In genomic region chr13:91858835-91859234, GRCm38 (mm10) we compare ENCODE assay signal across 10 mouse cellular contexts. TPM values are rescaled to one million over a fixed set of nuclear protein-coding genes. Genes with fewer than 3 reads are reported as not detected.
DNase-seq lines count a peak whose midpoint lies in the region; ATAC-seq and TF ChIP-seq lines count a peak whose summit lies in the region.
"Had no signal": no experiment of that assay in that cellular context is flagged by ENCODE, and none has a peak within 500 bp of the region (broad histone marks: within the 10 kb centered on the region; RNA-seq: fewer than 3 reads in every experiment).

No protein-coding gene starts in this region.

- peak; percentile 21 for DNase-seq in embryo, embryonic 10 days (ENCODE audit: low spot score)
- DNase-seq in embryo, embryonic 10.5 days (ENCODE audit: low spot score), result no peak
- DNase-seq in left cerebral cortex, adult 2 months (ENCODE audit: extremely low spot score in 1 of 2, low spot score in 2 of 2), result no peak
- no peak for DNase-seq in left cerebral cortex, postnatal 25 days (ENCODE audit: low spot score in 2 of 2)
- no peak for DNase-seq in right cerebral cortex, postnatal 10 days (ENCODE audit: low spot score in 2 of 2)
- DNase-seq: heart, adult 18-20 months; lung, postnatal 4 days had no signal

- H3K27ac ChIP-seq in left cerebral cortex, adult 2 months, result no peak overlapping the region
- no peak overlapping the region for H3K27ac ChIP-seq in ES-Bruce4 (ENCODE audit: insufficient read depth, low read length)

- TF ChIP-seq EP300 in ES-Bruce4 (IDR thresholded peaks at IDR 0.05; ENCODE audit: insufficient read depth, low read depth, low read length), result no peak

- no peaks in the 10 kb centered on the region for H3K36me3 ChIP-seq in ES-Bruce4 (ENCODE audit: control insufficient read depth, insufficient read depth, low read length, poor library complexity, severe bottlenecking)

- peak; percentile 50 for ATAC-seq in inflammation-experienced regulatory T-cells, adult 6 months
- ATAC-seq in erythroid progenitor cell, adult 5-6 weeks (replicated peaks; ENCODE audit: low FRiP score, poor library complexity, severe bottlenecking), result no peak

- no peaks in the 10 kb centered on the region for H3K4me1 ChIP-seq in ES-Bruce4 (ENCODE audit: control insufficient read depth, insufficient read depth, low read length)

- H3K9ac ChIP-seq in ES-Bruce4 (ENCODE audit: low read depth, poor library complexity, severe bottlenecking), result no peak overlapping the region

- H3K9me3 ChIP-seq in ES-Bruce4 (replicated peaks; ENCODE audit: control insufficient read depth, insufficient read depth, low read length, poor library complexity, severe bottlenecking), result no peaks in the 10 kb centered on the region

- intact Hi-C loops in left cerebral cortex, adult 2 months (cut with DNase I), result no loop called here
- intact Hi-C loops in left cerebral cortex, postnatal 25 days (cut with DNase I), result no loop called here

- H3K27me3 ChIP-seq in ES-Bruce4 (ENCODE audit: control insufficient read depth, insufficient read depth, low read length, poor library complexity, severe bottlenecking), result no peaks in the 10 kb centered on the region

- no peak for TF ChIP-seq POLR2A in ES-Bruce4 (IDR thresholded peaks at IDR 0.05; ENCODE audit: insufficient read depth, low read length)

- H3K4me3 ChIP-seq in left cerebral cortex, adult 2 months, result no peak overlapping the region
- H3K4me3 ChIP-seq in ES-Bruce4 (ENCODE audit: low read depth, low read length), result no peak overlapping the region

- peak; percentile 50 for TF ChIP-seq CTCF in left cerebral cortex, adult 2 months (IDR thresholded peaks at IDR 0.05)
- peak; percentile 45 for TF ChIP-seq CTCF in ES-Bruce4 (IDR thresholded peaks at IDR 0.05; ENCODE audit: low read depth, low read length)

RNA-seq across cellular contexts. Expression of gene Ckmt2, which starts 17.9 kb away (rescaled TPM):
- not detected for total RNA-seq in left cerebral cortex, adult 2 months (2021)
- not detected for total RNA-seq in left cerebral cortex, postnatal 25 days (2021)
- not detected in 2 replicates for polyA plus RNA-seq in ES-Bruce4 (2011; ENCODE audit: insufficient read depth, insufficient read length, low read depth, missing spikeins)
- polyA plus RNA-seq in inflammation-experienced regulatory T-cells, adult 6 months (2017; shearing (Covaris generic)), result not detected
- not detected in 2 replicates for total RNA-seq in erythroid progenitor cell, adult 5-6 weeks (2015; ENCODE audit: low replicate concordance)
- total RNA-seq in erythroid progenitor cell, adult 5-6 weeks (2017; ENCODE audit: low replicate concordance), result not detected in 2 replicates

RNA-seq across cellular contexts. Expression of gene Zcchc9, which starts 51.3 kb away (rescaled TPM):
- total RNA-seq in left cerebral cortex, adult 2 months (2021), result 10 to 100 TPM; 14.3 to 19.2 TPM
- 10 to 100 TPM; 17.1 to 19.0 TPM for total RNA-seq in left cerebral cortex, postnatal 25 days (2021)
- 33.7 and 36.8 TPM in 2 replicates for polyA plus RNA-seq in ES-Bruce4 (2011; ENCODE audit: insufficient read depth, insufficient read length, low read depth, missing spikeins)
- 10 to 100 TPM; 49.3 to 53.4 (median 51.0) TPM for polyA plus RNA-seq in inflammation-experienced regulatory T-cells, adult 6 months (2017; shearing (Covaris generic))
- 7.5 and 25.6 TPM in 2 replicates for total RNA-seq in erythroid progenitor cell, adult 5-6 weeks (2015; ENCODE audit: low replicate concordance)
- 5.5 and 16.0 TPM in 2 replicates for total RNA-seq in erythroid progenitor cell, adult 5-6 weeks (2017; ENCODE audit: low replicate concordance)
